In genomic region chr7:79562385-79562784, GRCm38 (mm10) we compare ENCODE assay signal across 21 mouse cellular contexts. TPM values are rescaled to one million over a fixed set of nuclear protein-coding genes. Genes with fewer than 3 reads are reported as not detected.
"Had no signal": no experiment of that assay in that cellular context is flagged by ENCODE, and none has a peak within 500 bp of the region (broad histone marks: within the 10 kb centered on the region; RNA-seq: fewer than 3 reads in every experiment).

No protein-coding gene starts in this region.

- H3K9me3 ChIP-seq: megakaryocyte, embryonic 14.5 days; neural tube, embryonic 12.5 days had no signal

- H3K36me3 ChIP-seq: neural tube, embryonic 12.5 days had no signal

- H3K9ac ChIP-seq: lung, embryonic 14.5 days; neural tube, embryonic 12.5 days had no signal

- H3K27ac ChIP-seq: macrophage; neural tube, embryonic 12.5 days had no signal

- H3K4me3 ChIP-seq: megakaryocyte, embryonic 14.5 days; neural tube, embryonic 12.5 days had no signal

- DNase-seq: lung, adult 18-20 months; lung, embryonic 14.5 days; lung, postnatal 10 days; lung, postnatal 36 days; midbrain, embryonic 14.5 days; right cerebral cortex, postnatal 14 days; right cerebral cortex, postnatal 4 days; spleen, adult 18-20 months; thymus, adult 2 months; thymus, postnatal 25 days; thymus, postnatal 4 days had no signal

- H3K4me2 ChIP-seq: lung, embryonic 14.5 days; midbrain, embryonic 11.5 days; neural tube, embryonic 12.5 days had no signal

- H3K4me1 ChIP-seq: megakaryocyte, embryonic 14.5 days had no signal

- ATAC-seq: midbrain, embryonic 16.5 days had no signal

RNA-seq across cellular contexts. Expression of gene Rhcg, which starts 55.1 kb away (rescaled TPM):
- total RNA-seq: monocyte, adult 5-6 weeks; neutrophil, adult 5-6 weeks had no signal
- polyA plus RNA-seq: lung, embryonic 14.5 days; macrophage; small intestine, adult 2 months; stomach, embryonic 14.5 days; urinary bladder, adult 2 months had no signal
